Mouse (Mus musculus): ENCODE measurements at regions not wholly inside any gene's neighbourhood (a gene's known extent, or its start where the extent isn't known, plus 50 kb on each side); places are given as distances from the start of the nearest gene placed in this dataset.

- no peaks in the 10 kb centered on the region for H3K27me3 ChIP-seq (ENCODE audit: control insufficient read depth, insufficient read depth, low read length)
- no peak overlapping the region for H3K4me3 ChIP-seq (ENCODE audit: low read depth, low read length)
- ATAC-seq (replicated peaks; ENCODE audit: insufficient number of reproducible peaks, low FRiP score, low TSS enrichment), result no peak
- H3K36me3 ChIP-seq (ENCODE audit: control insufficient read depth, insufficient read depth, low read length), result no peaks in the 10 kb centered on the region
- H3K9me3 ChIP-seq (replicated peaks; ENCODE audit: control insufficient read depth, low read length), result no peaks in the 10 kb centered on the region
- H3K27ac ChIP-seq (ENCODE audit: low read depth, low read length), result no peak overlapping the region
- H3K9ac ChIP-seq (ENCODE audit: low read depth, low read length), result no peak overlapping the region
- WGBS (ENCODE audit: insufficient replicate concordance), result 90% methylated on average over 9 of the region's 9 CpGs
- no peaks in the 10 kb centered on the region for H3K4me1 ChIP-seq (ENCODE audit: control insufficient read depth, insufficient read depth, low read length)
- no peak overlapping the region for H3K4me2 ChIP-seq
These were observed 156.4 kb downstream of the Utp18 start for GRCm38 (mm10) chr11:93729119-93729518.

- no peak overlapping the region for H3K9ac ChIP-seq (ENCODE audit: low read depth, low read length)
- H3K9me3 ChIP-seq (replicated peaks; ENCODE audit: control insufficient read depth, low read length), result no peaks in the 10 kb centered on the region
- H3K36me3 ChIP-seq (ENCODE audit: control insufficient read depth, insufficient read depth, low read length), result no peaks in the 10 kb centered on the region
- H3K4me1 ChIP-seq (ENCODE audit: control insufficient read depth, insufficient read depth, low read length), result no peaks in the 10 kb centered on the region
- H3K4me2 ChIP-seq, result no peak overlapping the region
- no peaks in the 10 kb centered on the region for H3K27me3 ChIP-seq (ENCODE audit: control insufficient read depth, insufficient read depth, low read length)
- ATAC-seq (replicated peaks; ENCODE audit: insufficient number of reproducible peaks, low FRiP score, low TSS enrichment), result no peak
- 76% methylated on average over 6 of the region's 6 CpGs for WGBS (ENCODE audit: insufficient replicate concordance)
- no peak overlapping the region for H3K4me3 ChIP-seq (ENCODE audit: low read depth, low read length)
- H3K27ac ChIP-seq (ENCODE audit: low read depth, low read length), result no peak overlapping the region
These were observed 160.3 kb downstream of the Utp18 start for GRCm38 (mm10) chr11:93725242-93725641.

- ATAC-seq (replicated peaks; ENCODE audit: insufficient number of reproducible peaks, low FRiP score, low TSS enrichment), result no peak
- 88% methylated on average over 2 of the region's 2 CpGs for WGBS (ENCODE audit: insufficient replicate concordance)
- H3K4me1 ChIP-seq (ENCODE audit: control insufficient read depth, insufficient read depth, low read length), result no peaks in the 10 kb centered on the region
- H3K27me3 ChIP-seq (ENCODE audit: control insufficient read depth, insufficient read depth, low read length), result no peaks in the 10 kb centered on the region
- H3K4me3 ChIP-seq (ENCODE audit: low read depth, low read length), result no peak overlapping the region
- H3K9me3 ChIP-seq (replicated peaks; ENCODE audit: control insufficient read depth, low read length), result no peaks in the 10 kb centered on the region
- H3K4me2 ChIP-seq, result no peak overlapping the region
- H3K27ac ChIP-seq (ENCODE audit: low read depth, low read length), result no peak overlapping the region
- H3K9ac ChIP-seq (ENCODE audit: low read depth, low read length), result no peak overlapping the region
- H3K36me3 ChIP-seq (ENCODE audit: control insufficient read depth, insufficient read depth, low read length), result no peaks in the 10 kb centered on the region
These were observed 166.4 kb downstream of the Utp18 start for GRCm38 (mm10) chr11:93719141-93719540.

GRCm38 (mm10) chr11:93709686-93710085 lies 175.9 kb downstream of the Utp18 start:
- Histone ChIP-seq H3K4me1 (ENCODE audit: control insufficient read depth, insufficient read depth, low read length) (no peaks in the 10 kb centered on the region), H3K9ac (ENCODE audit: low read depth, low read length) (no peak overlapping the region), H3K27ac (ENCODE audit: low read depth, low read length) (no peak overlapping the region), H3K4me2 (no peak overlapping the region), H3K9me3 (replicated peaks; ENCODE audit: control insufficient read depth, low read length) (no peaks in the 10 kb centered on the region), H3K36me3 (ENCODE audit: control insufficient read depth, insufficient read depth, low read length) (no peaks in the 10 kb centered on the region), H3K27me3 (ENCODE audit: control insufficient read depth, insufficient read depth, low read length) (no peaks in the 10 kb centered on the region), H3K4me3 (ENCODE audit: low read depth, low read length) (no peak overlapping the region)
- 68% methylated on average over 4 of the region's 4 CpGs for WGBS (ENCODE audit: insufficient replicate concordance)
- no peak for ATAC-seq (replicated peaks; ENCODE audit: insufficient number of reproducible peaks, low FRiP score, low TSS enrichment)

- no peak overlapping the region for H3K4me2 ChIP-seq
- no peaks in the 10 kb centered on the region for H3K36me3 ChIP-seq (ENCODE audit: control insufficient read depth, insufficient read depth, low read length)
- no peak overlapping the region for H3K9ac ChIP-seq (ENCODE audit: low read depth, low read length)
- no peaks in the 10 kb centered on the region for H3K27me3 ChIP-seq (ENCODE audit: control insufficient read depth, insufficient read depth, low read length)
- H3K9me3 ChIP-seq (replicated peaks; ENCODE audit: control insufficient read depth, low read length), result no peaks in the 10 kb centered on the region
- ATAC-seq (replicated peaks; ENCODE audit: insufficient number of reproducible peaks, low FRiP score, low TSS enrichment), result no peak
- H3K4me1 ChIP-seq (ENCODE audit: control insufficient read depth, insufficient read depth, low read length), result no peaks in the 10 kb centered on the region
- WGBS (ENCODE audit: insufficient replicate concordance), result 77% methylated on average over 8 of the region's 8 CpGs
- no peak overlapping the region for H3K27ac ChIP-seq (ENCODE audit: low read depth, low read length)
- H3K4me3 ChIP-seq (ENCODE audit: low read depth, low read length), result no peak overlapping the region
These were observed 188.5 kb downstream of the Utp18 start for GRCm38 (mm10) chr11:93696982-93697541.

GRCm38 (mm10) chr11:93696096-93696890 lies 189.3 kb downstream of the Utp18 start:
- no peaks in the 10 kb centered on the region for H3K27me3 ChIP-seq (ENCODE audit: control insufficient read depth, insufficient read depth, low read length)
- H3K9ac ChIP-seq (ENCODE audit: low read depth, low read length), result no peak overlapping the region
- WGBS (ENCODE audit: insufficient replicate concordance), result 74% methylated on average over 12 of the region's 12 CpGs
- no peak overlapping the region for H3K4me3 ChIP-seq (ENCODE audit: low read depth, low read length)
- no peaks in the 10 kb centered on the region for H3K9me3 ChIP-seq (replicated peaks; ENCODE audit: control insufficient read depth, low read length)
- H3K27ac ChIP-seq (ENCODE audit: low read depth, low read length), result no peak overlapping the region
- ATAC-seq (replicated peaks; ENCODE audit: insufficient number of reproducible peaks, low FRiP score, low TSS enrichment), result no peak
- no peaks in the 10 kb centered on the region for H3K4me1 ChIP-seq (ENCODE audit: control insufficient read depth, insufficient read depth, low read length)
- no peak overlapping the region for H3K4me2 ChIP-seq
- no peaks in the 10 kb centered on the region for H3K36me3 ChIP-seq (ENCODE audit: control insufficient read depth, insufficient read depth, low read length)

GRCm38 (mm10) chr11:93683691-93684090 lies 201.9 kb downstream of the Utp18 start:
- no peak overlapping the region for H3K4me3 ChIP-seq (ENCODE audit: low read depth, low read length)
- no peaks in the 10 kb centered on the region for H3K4me1 ChIP-seq (ENCODE audit: control insufficient read depth, insufficient read depth, low read length)
- no peak for ATAC-seq (replicated peaks; ENCODE audit: insufficient number of reproducible peaks, low FRiP score, low TSS enrichment)
- H3K36me3 ChIP-seq (ENCODE audit: control insufficient read depth, insufficient read depth, low read length), result no peaks in the 10 kb centered on the region
- H3K9ac ChIP-seq (ENCODE audit: low read depth, low read length), result no peak overlapping the region
- no peaks in the 10 kb centered on the region for H3K27me3 ChIP-seq (ENCODE audit: control insufficient read depth, insufficient read depth, low read length)
- 80% methylated on average over 5 of the region's 5 CpGs for WGBS (ENCODE audit: insufficient replicate concordance)
- H3K4me2 ChIP-seq, result no peak overlapping the region
- H3K27ac ChIP-seq (ENCODE audit: low read depth, low read length), result no peak overlapping the region
- H3K9me3 ChIP-seq (replicated peaks; ENCODE audit: control insufficient read depth, low read length), result no peaks in the 10 kb centered on the region

GRCm38 (mm10) chr11:93676299-93676698 lies 209.3 kb downstream of the Utp18 start:
- H3K27ac ChIP-seq (ENCODE audit: low read depth, low read length), result no peak overlapping the region
- H3K36me3 ChIP-seq (ENCODE audit: control insufficient read depth, insufficient read depth, low read length), result no peaks in the 10 kb centered on the region
- no peak overlapping the region for H3K4me3 ChIP-seq (ENCODE audit: low read depth, low read length)
- H3K4me1 ChIP-seq (ENCODE audit: control insufficient read depth, insufficient read depth, low read length), result no peaks in the 10 kb centered on the region
- no peaks in the 10 kb centered on the region for H3K27me3 ChIP-seq (ENCODE audit: control insufficient read depth, insufficient read depth, low read length)
- no peak overlapping the region for H3K4me2 ChIP-seq
- no peaks in the 10 kb centered on the region for H3K9me3 ChIP-seq (replicated peaks; ENCODE audit: control insufficient read depth, low read length)
- no peak overlapping the region for H3K9ac ChIP-seq (ENCODE audit: low read depth, low read length)
- WGBS (ENCODE audit: insufficient replicate concordance), result 81% methylated on average over 5 of the region's 5 CpGs
- ATAC-seq (replicated peaks; ENCODE audit: insufficient number of reproducible peaks, low FRiP score, low TSS enrichment), result no peak

- WGBS (ENCODE audit: insufficient replicate concordance), result 67% methylated on average over 3 of the region's 3 CpGs
These were observed 213.5 kb downstream of the Utp18 start for GRCm38 (mm10) chr11:93672025-93672424.

More at GRCm38 (mm10) chr11:93672025-93672424, 213.5 kb downstream of the Utp18 start:
- no peaks in the 10 kb centered on the region for H3K36me3 ChIP-seq (ENCODE audit: control insufficient read depth, insufficient read depth, low read length)
- H3K9ac ChIP-seq (ENCODE audit: low read depth, low read length), result no peak overlapping the region
- H3K27me3 ChIP-seq (ENCODE audit: control insufficient read depth, insufficient read depth, low read length), result no peaks in the 10 kb centered on the region
- H3K4me2 ChIP-seq, result no peak overlapping the region
- no peak overlapping the region for H3K27ac ChIP-seq (ENCODE audit: low read depth, low read length)
- no peaks in the 10 kb centered on the region for H3K4me1 ChIP-seq (ENCODE audit: control insufficient read depth, insufficient read depth, low read length)
- no peaks in the 10 kb centered on the region for H3K9me3 ChIP-seq (replicated peaks; ENCODE audit: control insufficient read depth, low read length)
- ATAC-seq (replicated peaks; ENCODE audit: insufficient number of reproducible peaks, low FRiP score, low TSS enrichment), result no peak
- no peak overlapping the region for H3K4me3 ChIP-seq (ENCODE audit: low read depth, low read length)
